In the genomic region with DNA sequence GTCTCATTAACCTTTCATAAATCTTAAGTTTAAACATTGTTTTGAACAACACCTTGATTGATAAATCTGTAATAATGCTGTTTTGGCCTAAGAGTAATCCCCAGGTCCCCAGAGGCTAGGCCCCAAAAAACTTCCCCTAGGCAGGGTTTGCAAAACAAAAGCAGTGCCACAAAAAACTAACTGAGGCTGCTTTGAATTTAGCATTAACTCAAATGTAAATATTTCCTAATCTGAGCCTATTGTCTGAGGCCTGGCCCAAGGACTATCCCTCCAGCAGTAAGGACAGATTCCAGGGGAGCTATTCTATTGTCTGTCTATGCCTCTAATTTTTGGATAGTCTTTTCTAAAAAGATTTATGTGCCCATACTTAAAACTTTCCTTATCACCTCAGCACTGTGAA, we compare ENCODE assay signal across 24 mouse cellular contexts.
"Had no signal": no experiment of that assay in that cellular context is flagged by ENCODE, and none has a peak within 500 bp of the region (broad histone marks: within the 10 kb centered on the region; RNA-seq: fewer than 3 reads in every experiment).

No protein-coding gene starts in this region.

- H3K27me3 ChIP-seq: heart, embryonic 12.5 days; hindbrain, embryonic 12.5 days; kidney, embryonic 15.5 days; limb, embryonic 12.5 days; liver, embryonic 13.5 days; liver, embryonic 15.5 days had no signal

- H3K4me3 ChIP-seq: heart, embryonic 10.5 days; heart, embryonic 12.5 days; hindbrain, embryonic 10.5 days; hindbrain, embryonic 12.5 days; kidney, embryonic 15.5 days; limb, embryonic 12.5 days; liver, embryonic 13.5 days; liver, embryonic 15.5 days had no signal

- DNase-seq: gastrocnemius, postnatal 14 days; gastrocnemius, postnatal 36 days; heart, adult 11 months; heart, postnatal 10 days; heart, postnatal 4 days; kidney, adult 11 months; kidney, adult 2 months; kidney, adult 9 months; kidney, postnatal 14 days; kidney, postnatal 36 days; layer of hippocampus, adult 9-11 months; layer of hippocampus, postnatal 36 days; left cerebral cortex, postnatal 4 days; liver; liver, embryonic 13.5 days had no signal

- H3K27ac ChIP-seq: heart, embryonic 10.5 days; hindbrain, embryonic 10.5 days; hindbrain, embryonic 12.5 days; hindbrain, embryonic 14.5 days; kidney, embryonic 15.5 days; kidney, postnatal 0 days; limb, embryonic 12.5 days; liver, embryonic 13.5 days; liver, embryonic 15.5 days had no signal

- H3K36me3 ChIP-seq: heart, embryonic 10.5 days; heart, embryonic 12.5 days; hindbrain, embryonic 10.5 days; hindbrain, embryonic 12.5 days; kidney, embryonic 15.5 days; limb, embryonic 12.5 days; liver, embryonic 13.5 days; liver, embryonic 15.5 days had no signal

- H3K4me1 ChIP-seq: heart, embryonic 10.5 days; heart, embryonic 12.5 days; hindbrain, embryonic 10.5 days; hindbrain, embryonic 12.5 days; kidney, embryonic 15.5 days; liver, embryonic 13.5 days; liver, embryonic 15.5 days had no signal

- H3K9ac ChIP-seq: heart, embryonic 12.5 days; hindbrain, embryonic 12.5 days; hindbrain, embryonic 14.5 days; kidney, embryonic 15.5 days; limb, embryonic 12.5 days; liver, embryonic 13.5 days; liver, embryonic 15.5 days had no signal
